Mouse (Mus musculus) right cerebral cortex, adult 2 months (tissue): ENCODE measurements around the gene Rho.
A peak's percentile ranks its signal among the peaks of the same experiment; 100 is the strongest.

Experiments used
- DNase-seq, 2 experiments: peaks; one replicate each; pipeline ENCODE4 v3.0.0; 2021 to 2022; ENCODE audit warnings: low spot score in 2 of 2

Rho gene

GRCm38 (mm10) chr6:115931639-115932038, at the start of gene Rho:
Gene Rho, plus strand, starts transcription at chr6:115931748.
- DNase-seq = no peak

GRCm38 (mm10) chr6:115884018-115884417, 47.5 kb upstream of the Rho start:
- no peak for DNase-seq

GRCm38 (mm10) chr6:115886894-115887293, 44.7 kb upstream of the Rho start:
- DNase-seq = no peak

GRCm38 (mm10) chr6:115888296-115888695, 43.3 kb upstream of the Rho start:
- DNase-seq = no peak

- no peak for DNase-seq
Observed at GRCm38 (mm10) chr6:115890601-115891000, 40.9 kb upstream of the Rho start.

- peak; percentile 68 for DNase-seq
Observed at GRCm38 (mm10) chr6:115891061-115891460, 40.5 kb upstream of the Rho start.

- peak; percentile 91 for DNase-seq
Observed at GRCm38 (mm10) chr6:115891497-115892061, 40.0 kb upstream of the Rho start.

- DNase-seq = no peak
Observed at GRCm38 (mm10) chr6:115892363-115892762, 39.2 kb upstream of the Rho start.

- DNase-seq = no peak
Observed at GRCm38 (mm10) chr6:115896346-115896745, 35.2 kb upstream of the Rho start.

GRCm38 (mm10) chr6:115897117-115897516, 34.4 kb upstream of the Rho start:
- no peak for DNase-seq

GRCm38 (mm10) chr6:115897926-115898520, 33.5 kb upstream of the Rho start:
- DNase-seq = no peak

GRCm38 (mm10) chr6:115901062-115901461, 30.5 kb upstream of the Rho start:
- peak; percentile 84 to 90 for DNase-seq

- no peak for DNase-seq
Observed at GRCm38 (mm10) chr6:115901489-115901931, 30.0 kb upstream of the Rho start.

- peak; percentile 50 to 51 for DNase-seq
Observed at GRCm38 (mm10) chr6:115902545-115902944, 29.0 kb upstream of the Rho start.

GRCm38 (mm10) chr6:115905568-115905967, 26.0 kb upstream of the Rho start:
- no peak for DNase-seq

GRCm38 (mm10) chr6:115906455-115906854, 25.1 kb upstream of the Rho start:
- DNase-seq = no peak

- DNase-seq = no peak
Observed at GRCm38 (mm10) chr6:115906871-115907270, 24.7 kb upstream of the Rho start.

- no peak for DNase-seq
Observed at GRCm38 (mm10) chr6:115908421-115908982, 23.0 kb upstream of the Rho start.

- no peak for DNase-seq
Observed at GRCm38 (mm10) chr6:115909052-115909451, 22.5 kb upstream of the Rho start.

- no peak for DNase-seq
Observed at GRCm38 (mm10) chr6:115909940-115910339, 21.6 kb upstream of the Rho start.

- DNase-seq = no peak
Observed at GRCm38 (mm10) chr6:115911763-115912162, 19.8 kb upstream of the Rho start.

GRCm38 (mm10) chr6:115913482-115913881, 18.1 kb upstream of the Rho start:
- peak in 1 of 2 experiments; percentile 39 for DNase-seq

- DNase-seq = peak; percentile 64 to 70
Observed at GRCm38 (mm10) chr6:115914511-115915202, 16.9 kb upstream of the Rho start.
